Mouse (Mus musculus) MEL (cell line): ENCODE measurements at regions not wholly inside any gene's neighbourhood (a gene's known extent, or its start where the extent isn't known, plus 50 kb on each side); places are given as distances from the start of the nearest gene placed in this dataset.

Source experiments
- CTCF ChIP-seq, 3 experiments: IDR thresholded peaks in 2 of 3; conservative IDR thresholded peaks in 1 of 3; 2 replicates each; pipeline ENCODE4 v1.5.1; 2011 to 2012; ENCODE audit warnings: low read length in 3 of 3, low read depth in 2 of 3, mild to moderate bottlenecking in 2 of 3, improper control_type of control experiment in 1 of 3, inconsistent platforms in 1 of 3, mixed read lengths in 1 of 3, moderate library complexity in 1 of 3; ENCODE audit not compliant: control insufficient read depth in 1 of 3, insufficient read depth in 1 of 3, poor library complexity in 1 of 3, severe bottlenecking in 1 of 3
- ELF1 ChIP-seq: IDR thresholded peaks from 2 replicates; pipeline ENCODE4 v1.6.1; 2014; ENCODE audit warnings: low read depth, mild to moderate bottlenecking, inconsistent platforms, low read length, improper control_type of control experiment, moderate library complexity
- EP300 ChIP-seq, 2 experiments: IDR thresholded peaks; 2 replicates each; pipeline ENCODE4 v1.6.1; 2011; ENCODE audit warnings: improper control_type of control experiment in 2 of 2, low read length in 2 of 2, low read depth in 1 of 2, mild to moderate bottlenecking in 1 of 2
- HCFC1 ChIP-seq: IDR thresholded peaks from 2 replicates; pipeline ENCODE4 v1.6.1; 2012; ENCODE audit warnings: low read depth, mild to moderate bottlenecking, inconsistent platforms, low read length, improper control_type of control experiment, moderate library complexity
- JUND ChIP-seq: IDR thresholded peaks from 2 replicates; pipeline ENCODE4 v1.6.1; 2011; ENCODE audit warnings: low read depth, mild to moderate bottlenecking, improper control_type of control experiment, low read length
- MAX ChIP-seq: IDR thresholded peaks from 2 replicates; pipeline ENCODE4 v1.6.1; 2011; ENCODE audit warnings: low read length, improper control_type of control experiment
- MAZ ChIP-seq: IDR thresholded peaks from 2 replicates; pipeline ENCODE4 v1.6.1; 2012; ENCODE audit warnings: low read depth, mild to moderate bottlenecking, inconsistent platforms, low read length, improper control_type of control experiment
- MYC ChIP-seq: IDR thresholded peaks from 2 replicates; pipeline ENCODE4 v1.6.1; 2011; ENCODE audit warnings: low read depth, mild to moderate bottlenecking, low read length, improper control_type of control experiment, moderate library complexity
- POLR2A ChIP-seq, 2 experiments: IDR thresholded peaks; 2 replicates each; pipeline ENCODE4 v1.6.1; 2011 to 2012; ENCODE audit warnings: low read length in 2 of 2, mild to moderate bottlenecking in 2 of 2, control low read depth in 1 of 2, improper control_type of control experiment in 1 of 2, low read depth in 1 of 2, moderate library complexity in 1 of 2; ENCODE audit not compliant: control insufficient read depth in 1 of 2, insufficient read depth in 1 of 2, poor library complexity in 1 of 2
- TAL1 ChIP-seq: IDR thresholded peaks from 2 replicates; pipeline ENCODE4 v1.6.1; 2012; ENCODE audit warnings: mild to moderate bottlenecking, inconsistent platforms, low read length, moderate library complexity, mixed read lengths
- TCF12 ChIP-seq: IDR thresholded peaks from 2 replicates; pipeline ENCODE4 v1.6.1; 2014; ENCODE audit warnings: low read depth, mild to moderate bottlenecking, inconsistent platforms, low read length, improper control_type of control experiment, moderate library complexity
- UBTF ChIP-seq: IDR thresholded peaks from 2 replicates; pipeline ENCODE4 v1.6.1; 2012; ENCODE audit warnings: low read depth, mild to moderate bottlenecking, inconsistent platforms, low read length, improper control_type of control experiment, moderate library complexity, borderline replicate concordance; ENCODE audit not compliant: insufficient read depth
- ZMIZ1 ChIP-seq: IDR thresholded peaks from 2 replicates; pipeline ENCODE4 v1.6.1; 2012; ENCODE audit warnings: low read depth, mild to moderate bottlenecking, inconsistent platforms, low read length, improper control_type of control experiment, moderate library complexity

DNA sequence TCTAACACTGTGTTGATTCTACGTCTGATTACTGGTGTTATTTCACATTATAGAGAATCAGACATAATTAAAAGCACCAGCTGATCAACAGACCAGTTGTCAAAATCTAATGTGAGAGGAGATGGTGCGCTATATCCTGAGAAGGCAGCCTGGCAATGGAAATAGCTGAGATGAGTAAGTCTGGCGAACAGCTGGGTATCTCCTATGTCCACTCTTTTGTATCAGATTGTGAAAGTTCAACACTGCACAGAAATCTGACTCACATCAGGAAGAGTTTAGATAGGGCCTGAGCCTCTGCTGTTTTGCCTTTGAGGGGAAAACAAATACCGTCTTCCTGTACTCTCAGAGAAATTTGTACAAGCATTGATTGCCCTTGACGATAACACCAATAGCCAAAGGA is 1126.5 kb downstream of the Slc22a22 start:
- TF ChIP-seq ELF1 (no peak), CTCF (IDR thresholded peaks at IDR 0.05 in 2 of 3, conservative IDR thresholded peaks at IDR 0.05 in 1 of 3; ENCODE audit: control insufficient read depth in 1 of 3, insufficient read depth in 1 of 3, low read depth in 2 of 3, low read length in 3 of 3, poor library complexity in 1 of 3, severe bottlenecking in 1 of 3) (no peak), POLR2A (IDR thresholded peaks at IDR 0.05; ENCODE audit: control insufficient read depth in 1 of 2, insufficient read depth in 1 of 2, low read depth in 1 of 2, low read length in 2 of 2, poor library complexity in 1 of 2) (no peak), MAZ (no peak), JUND (no peak), MAX (no peak), TAL1 (no peak), ZMIZ1 (no peak), UBTF (no peak), EP300 (IDR thresholded peaks at IDR 0.05; ENCODE audit: low read depth in 1 of 2, low read length in 2 of 2) (no peak), TCF12 (no peak), HCFC1 (no peak), MYC (no peak)
